Mouse (Mus musculus) thymus, adult 2 months (tissue): Measurements from ENCODE around the gene Lypd6b.

ENCODE experiments used
- CTCF ChIP-seq: fragments of 200-500 bp; IDR thresholded peaks from 2 replicates; pipeline ENCODE4 v1.5.1; 2012; ENCODE audit warnings: mild to moderate bottlenecking, control low read depth, low read length, moderate library complexity, borderline replicate concordance; ENCODE audit not compliant: control insufficient read depth, poor library complexity, insufficient read depth; ENCODE audit errors: extremely low read depth
- POLR2A ChIP-seq: fragments of 200-500 bp; IDR thresholded peaks from 2 replicates; pipeline ENCODE4 v1.6.1; 2012; ENCODE audit warnings: mild to moderate bottlenecking, low read length, control low read depth, moderate library complexity; ENCODE audit not compliant: control insufficient read depth, poor library complexity, insufficient read depth; ENCODE audit errors: extremely low read depth

DNA sequence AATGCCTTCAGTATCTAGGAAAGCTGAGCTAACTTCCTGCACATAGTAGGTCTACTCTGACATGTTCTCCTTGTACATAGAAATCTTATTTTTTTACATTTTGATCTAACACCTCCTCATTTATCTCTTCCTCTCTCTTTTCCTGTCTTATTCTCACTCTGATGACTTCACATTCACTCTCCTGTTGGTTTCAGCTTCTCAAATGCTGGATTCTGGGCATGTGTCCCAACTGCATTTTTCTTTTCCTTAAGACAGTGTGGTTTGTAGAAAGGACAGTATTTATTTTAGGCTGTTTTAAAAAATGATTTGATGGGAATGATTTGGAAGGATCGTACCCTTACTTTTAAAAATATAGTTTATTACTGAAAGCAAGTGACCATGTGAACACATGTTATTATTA lies 34.8 kb downstream of the Lypd6b start:
- TF ChIP-seq CTCF (no peak), POLR2A (no peak)
